Mouse (Mus musculus) spleen, postnatal 10 days (tissue): ENCODE data around the gene Gm30302.

Source experiments
- DNase-seq, 2 experiments: peaks; one replicate each; pipeline ENCODE4 v3.0.0; 2021 to 2022; ENCODE audit warnings: low spot score in 2 of 2

Gm30302 gene

GRCm38 (mm10) chr13:49738011-49738410 is 60.8 kb downstream of the Gm30302 start:
- DNase-seq: no peak

DNA sequence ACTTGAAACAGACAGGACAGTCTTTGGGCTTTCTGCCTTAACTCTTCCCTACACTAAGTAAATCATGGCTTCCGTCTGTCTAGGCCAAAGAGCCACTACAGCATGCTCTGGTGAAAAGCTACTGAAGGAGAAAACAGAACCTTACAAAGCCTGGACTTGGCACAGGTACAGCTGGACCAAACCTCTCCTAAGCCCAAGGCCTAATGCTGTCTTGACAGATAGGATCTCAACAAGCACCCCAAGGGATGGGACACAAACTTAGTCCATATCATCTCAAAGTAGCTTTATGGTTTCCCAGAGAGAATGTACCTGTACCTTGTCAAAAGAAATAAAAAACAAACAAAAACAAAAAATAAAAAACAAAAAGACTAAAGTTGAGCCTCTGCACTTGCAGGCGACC is 62.4 kb downstream of the Gm30302 start:
- DNase-seq: no peak
